Mouse (Mus musculus): ENCODE results near the gene Gsdma2. TPM values are rescaled to one million over a fixed set of nuclear protein-coding genes. Genes with fewer than 3 reads are reported as not detected.
"Not testable (repeated sequence)": the region's sequence is repeated elsewhere in the genome, so short reads cannot be mapped to it uniquely, and the experiment has no call there.

The Gsdma2 gene
- polyA plus RNA-seq, 1 experiment from 2014 or later = not detected

DNA sequence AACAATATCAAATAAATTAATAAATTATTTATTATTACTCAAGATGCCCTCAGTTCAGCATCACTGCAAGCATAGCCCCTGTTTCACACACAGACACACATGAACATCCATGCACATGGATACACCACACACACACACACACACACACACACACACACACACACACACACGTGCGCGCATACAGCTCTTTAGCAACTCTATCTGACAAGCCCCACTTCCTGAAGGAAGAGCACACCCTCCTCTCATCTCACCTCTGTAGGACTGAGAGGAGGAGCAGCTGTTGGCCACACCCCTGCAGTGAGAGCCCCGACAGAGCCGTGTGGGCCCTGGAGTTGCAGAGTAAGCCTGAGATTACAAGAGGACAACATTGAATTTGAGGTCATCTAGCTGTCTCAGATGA lies 6.5 kb upstream of the Gsdma2 start:
- 75% methylated on average over 5 of the region's 5 CpGs for WGBS
- H3K9ac ChIP-seq (ENCODE audit: low read length) = no peak overlapping the region
- H3K36me3 ChIP-seq (ENCODE audit: control insufficient read depth, insufficient read depth, low read length) = no peaks in the 10 kb centered on the region
- H3K4me2 ChIP-seq (ENCODE audit: low read depth, low read length, severe bottlenecking) = no peak overlapping the region
- no peaks in the 10 kb centered on the region for H3K4me1 ChIP-seq (replicated peaks; ENCODE audit: control insufficient read depth, insufficient read depth, low read length)
- DNase-seq (ENCODE audit: low spot score) = no peak
- no peak overlapping the region for H3K4me3 ChIP-seq (ENCODE audit: low read depth, low read length)
- no peak overlapping the region for H3K27ac ChIP-seq (ENCODE audit: low read depth, low read length)
- ATAC-seq (replicated peaks; ENCODE audit: low FRiP score) = no peak
- no peaks in the 10 kb centered on the region; the same call in 1 of the 2 replicates for H3K27me3 ChIP-seq (ENCODE audit: control insufficient read depth, insufficient read depth, low read length)
- H3K9me3 ChIP-seq (ENCODE audit: control insufficient read depth, low read length) = no peaks in the 10 kb centered on the region

DNA sequence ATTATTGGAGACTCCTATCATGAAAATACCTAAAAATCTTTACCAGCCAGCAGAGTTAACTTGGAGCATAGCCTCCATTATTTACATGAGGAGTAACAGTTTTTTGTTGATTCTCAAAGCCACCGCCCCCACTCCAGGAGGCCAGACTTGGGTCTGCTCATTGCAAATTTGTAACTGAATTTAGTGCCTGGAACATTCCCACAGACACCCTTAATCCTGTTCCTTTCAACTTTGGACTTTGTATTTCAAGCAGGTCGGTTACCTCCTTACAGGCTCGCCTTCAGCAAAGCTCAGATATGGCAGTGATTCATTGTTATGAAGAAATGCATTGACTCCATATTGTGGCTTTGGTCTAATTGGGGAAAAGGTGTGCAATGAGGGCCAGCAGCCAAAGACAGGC lies 1.8 kb upstream of the Gsdma2 start:
- no peaks in the 10 kb centered on the region for H3K9me3 ChIP-seq (ENCODE audit: control insufficient read depth, low read length)
- no peaks in the 10 kb centered on the region; the same call in 1 of the 2 replicates for H3K27me3 ChIP-seq (ENCODE audit: control insufficient read depth, insufficient read depth, low read length)
- H3K9ac ChIP-seq (ENCODE audit: low read length) = no peak overlapping the region
- DNase-seq (ENCODE audit: low spot score) = no peak
- WGBS = 87% methylated on average over 3 of the region's 3 CpGs
- H3K4me3 ChIP-seq (ENCODE audit: low read depth, low read length) = no peak overlapping the region
- no peaks in the 10 kb centered on the region for H3K36me3 ChIP-seq (ENCODE audit: control insufficient read depth, insufficient read depth, low read length)
- no peaks in the 10 kb centered on the region for H3K4me1 ChIP-seq (replicated peaks; ENCODE audit: control insufficient read depth, insufficient read depth, low read length)
- no peak overlapping the region for H3K4me2 ChIP-seq (ENCODE audit: low read depth, low read length, severe bottlenecking)
- ATAC-seq (replicated peaks; ENCODE audit: low FRiP score) = no peak
- no peak overlapping the region for H3K27ac ChIP-seq (ENCODE audit: low read depth, low read length)

DNA sequence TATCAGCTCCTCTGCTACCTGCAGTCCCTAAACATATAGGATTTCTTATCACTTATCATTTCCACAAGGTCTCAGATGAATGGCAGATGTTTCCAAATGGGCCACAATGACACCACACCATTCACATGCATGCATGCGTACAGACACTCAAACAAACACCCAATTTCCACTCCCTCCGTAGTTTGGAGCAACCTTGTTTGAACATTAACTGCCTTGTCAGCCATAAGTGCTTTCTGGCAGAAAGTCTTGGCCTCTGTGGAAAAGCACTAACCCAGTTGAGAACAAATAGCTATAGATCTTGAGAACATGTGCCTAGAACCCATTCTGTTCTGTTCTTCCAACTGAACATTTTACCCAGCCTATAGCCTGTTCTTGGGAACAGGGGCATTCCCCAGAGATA lies 613 bp upstream of the Gsdma2 start:
- H3K4me2 ChIP-seq (ENCODE audit: low read depth, low read length, severe bottlenecking) = no peak overlapping the region
- WGBS = 84% methylated on average over 2 of the region's 2 CpGs
- no peaks in the 10 kb centered on the region; the same call in 1 of the 2 replicates for H3K27me3 ChIP-seq (ENCODE audit: control insufficient read depth, insufficient read depth, low read length)
- no peak overlapping the region for H3K4me3 ChIP-seq (ENCODE audit: low read depth, low read length)
- no peak for DNase-seq (ENCODE audit: low spot score)
- ATAC-seq (replicated peaks; ENCODE audit: low FRiP score) = no peak
- no peaks in the 10 kb centered on the region for H3K4me1 ChIP-seq (replicated peaks; ENCODE audit: control insufficient read depth, insufficient read depth, low read length)
- no peak overlapping the region for H3K27ac ChIP-seq (ENCODE audit: low read depth, low read length)
- no peaks in the 10 kb centered on the region for H3K9me3 ChIP-seq (ENCODE audit: control insufficient read depth, low read length)
- no peaks in the 10 kb centered on the region for H3K36me3 ChIP-seq (ENCODE audit: control insufficient read depth, insufficient read depth, low read length)
- H3K9ac ChIP-seq (ENCODE audit: low read length) = no peak overlapping the region

- 17% methylated on average over 7 of the region's 7 CpGs for WGBS
- not testable (repeated sequence) for H3K9me3 ChIP-seq (ENCODE audit: control insufficient read depth, low read length); H3K36me3 ChIP-seq (ENCODE audit: control insufficient read depth, insufficient read depth, low read length); ATAC-seq (replicated peaks; ENCODE audit: low FRiP score); H3K4me2 ChIP-seq (ENCODE audit: low read depth, low read length, severe bottlenecking); H3K9ac ChIP-seq (ENCODE audit: low read length); H3K4me3 ChIP-seq (ENCODE audit: low read depth, low read length); H3K27me3 ChIP-seq (ENCODE audit: control insufficient read depth, insufficient read depth, low read length); H3K4me1 ChIP-seq (replicated peaks; ENCODE audit: control insufficient read depth, insufficient read depth, low read length); H3K27ac ChIP-seq (ENCODE audit: low read depth, low read length)
- peak; percentile 67 for DNase-seq (ENCODE audit: low spot score)
These were observed 8.5 kb downstream of the Gsdma2 start for GRCm38 (mm10) chr11:98655076-98655475.

GRCm38 (mm10) chr11:98660517-98660916 lies 14.0 kb downstream of the Gsdma2 start:
- Histone ChIP-seq H3K36me3 (ENCODE audit: control insufficient read depth, insufficient read depth, low read length) (no peaks in the 10 kb centered on the region), H3K9me3 (ENCODE audit: control insufficient read depth, low read length) (no peaks in the 10 kb centered on the region), H3K4me2 (ENCODE audit: low read depth, low read length, severe bottlenecking) (no peak overlapping the region), H3K4me3 (ENCODE audit: low read depth, low read length) (no peak overlapping the region), H3K4me1 (replicated peaks; ENCODE audit: control insufficient read depth, insufficient read depth, low read length) (no peaks in the 10 kb centered on the region), H3K27ac (ENCODE audit: low read depth, low read length) (no peak overlapping the region), H3K9ac (ENCODE audit: low read length) (no peak overlapping the region), H3K27me3 (ENCODE audit: control insufficient read depth, insufficient read depth, low read length) (no peaks in the 10 kb centered on the region)
- no peak for DNase-seq (ENCODE audit: low spot score)
- WGBS = 13% methylated on average over 6 of the region's 6 CpGs
- no peak for ATAC-seq (replicated peaks; ENCODE audit: low FRiP score)

GRCm38 (mm10) chr11:98664091-98664490 lies 17.5 kb downstream of the Gsdma2 start, which contains the start of gene Gsdma:
TSS of gene Gsdma (plus strand) at chr11:98664351.
- 18% methylated on average over 4 of the region's 4 CpGs for WGBS
- no peaks in the 10 kb centered on the region for H3K36me3 ChIP-seq (ENCODE audit: control insufficient read depth, insufficient read depth, low read length)

DNA sequence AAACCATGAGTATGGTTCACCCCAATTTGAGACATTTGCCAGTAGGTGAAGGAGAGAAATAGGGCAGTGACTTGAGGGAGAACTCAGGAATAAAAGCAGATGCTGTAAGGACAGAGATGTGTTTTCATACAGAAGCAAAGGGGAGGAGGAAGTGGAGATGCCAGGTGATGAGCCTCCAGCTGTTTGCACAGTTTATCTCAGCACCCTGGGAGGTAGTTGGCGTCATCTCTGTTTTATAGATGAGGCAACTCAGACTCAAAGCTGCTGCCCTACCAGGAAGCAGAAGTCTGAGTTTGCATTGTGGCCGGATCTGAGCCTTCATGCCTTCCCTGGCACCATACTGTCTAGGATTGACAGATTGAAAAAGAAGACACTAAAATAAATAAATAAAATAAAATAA lies 22.4 kb downstream of the Gsdma2 start:
- H3K27me3 ChIP-seq (ENCODE audit: control insufficient read depth, insufficient read depth, low read length) = no peaks in the 10 kb centered on the region
- no peak overlapping the region for H3K4me3 ChIP-seq (ENCODE audit: low read depth, low read length)
- no peak overlapping the region for H3K4me2 ChIP-seq (ENCODE audit: low read depth, low read length, severe bottlenecking)
- H3K36me3 ChIP-seq (ENCODE audit: control insufficient read depth, insufficient read depth, low read length) = no peaks in the 10 kb centered on the region
- DNase-seq (ENCODE audit: low spot score) (no peak), ATAC-seq (replicated peaks; ENCODE audit: low FRiP score) (no peak)
- H3K9ac ChIP-seq (ENCODE audit: low read length) = no peak overlapping the region
- H3K4me1 ChIP-seq (replicated peaks; ENCODE audit: control insufficient read depth, insufficient read depth, low read length) = no peaks in the 10 kb centered on the region
- WGBS = 81% methylated on average over 2 of the region's 2 CpGs
- no peak overlapping the region for H3K27ac ChIP-seq (ENCODE audit: low read depth, low read length)
- no peaks in the 10 kb centered on the region for H3K9me3 ChIP-seq (ENCODE audit: control insufficient read depth, low read length)

More at GRCm38 (mm10) chr11:98664091-98664490, 17.5 kb downstream of the Gsdma2 start, which contains the start of gene Gsdma:
- DNase-seq (ENCODE audit: low spot score) (no peak), ATAC-seq (replicated peaks; ENCODE audit: low FRiP score) (no peak)
- Histone ChIP-seq H3K4me3 (ENCODE audit: low read depth, low read length) (no peak within 1 kb of the TSS), H3K9me3 (ENCODE audit: control insufficient read depth, low read length) (no peaks in the 10 kb centered on the region), H3K4me1 (replicated peaks; ENCODE audit: control insufficient read depth, insufficient read depth, low read length) (no peaks in the 10 kb centered on the region), H3K4me2 (ENCODE audit: low read depth, low read length, severe bottlenecking) (no peak within 1 kb of the TSS), H3K9ac (ENCODE audit: low read length) (no peak within 1 kb of the TSS), H3K27ac (ENCODE audit: low read depth, low read length) (no peak within 1 kb of the TSS), H3K27me3 (ENCODE audit: control insufficient read depth, insufficient read depth, low read length) (no peaks in the 10 kb centered on the region)

DNA sequence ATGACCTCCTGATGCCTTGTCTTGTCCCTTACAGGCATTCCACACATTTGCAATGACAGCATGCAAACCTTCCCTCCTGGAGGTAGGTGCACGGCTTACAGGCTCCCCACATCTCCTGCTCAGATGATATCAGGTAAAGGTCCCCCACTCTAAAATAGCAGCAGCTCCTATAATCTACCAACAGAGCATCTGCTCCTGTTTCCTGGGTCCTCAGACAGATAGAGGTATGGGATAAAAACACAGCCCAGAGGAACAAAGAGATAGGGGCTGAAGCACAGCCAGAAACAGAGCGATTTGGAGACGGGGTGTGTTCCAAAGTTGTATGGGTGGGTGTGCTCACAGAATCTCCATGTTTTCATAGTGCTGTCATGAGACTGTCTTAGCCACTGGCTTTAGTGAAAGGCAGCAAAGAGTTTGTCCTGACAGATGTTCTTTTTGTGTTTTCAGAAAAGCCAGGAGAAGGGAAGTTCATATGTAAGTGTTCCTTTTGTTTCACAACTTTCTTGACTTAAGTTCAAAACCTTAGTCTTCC lies 24.8 kb downstream of the Gsdma2 start:
- Histone ChIP-seq H3K27me3 (ENCODE audit: control insufficient read depth, insufficient read depth, low read length) (no peaks in the 10 kb centered on the region), H3K9ac (ENCODE audit: low read length) (no peak overlapping the region), H3K27ac (ENCODE audit: low read depth, low read length) (no peak overlapping the region), H3K4me3 (ENCODE audit: low read depth, low read length) (no peak overlapping the region), H3K9me3 (ENCODE audit: control insufficient read depth, low read length) (no peaks in the 10 kb centered on the region), H3K4me2 (ENCODE audit: low read depth, low read length, severe bottlenecking) (no peak overlapping the region), H3K4me1 (replicated peaks; ENCODE audit: control insufficient read depth, insufficient read depth, low read length) (no peaks in the 10 kb centered on the region), H3K36me3 (ENCODE audit: control insufficient read depth, insufficient read depth, low read length) (no peaks in the 10 kb centered on the region)
- ATAC-seq (replicated peaks; ENCODE audit: low FRiP score) (no peak), DNase-seq (ENCODE audit: low spot score) (peak; percentile 30)
- 79% methylated on average over 3 of the region's 3 CpGs for WGBS

DNA sequence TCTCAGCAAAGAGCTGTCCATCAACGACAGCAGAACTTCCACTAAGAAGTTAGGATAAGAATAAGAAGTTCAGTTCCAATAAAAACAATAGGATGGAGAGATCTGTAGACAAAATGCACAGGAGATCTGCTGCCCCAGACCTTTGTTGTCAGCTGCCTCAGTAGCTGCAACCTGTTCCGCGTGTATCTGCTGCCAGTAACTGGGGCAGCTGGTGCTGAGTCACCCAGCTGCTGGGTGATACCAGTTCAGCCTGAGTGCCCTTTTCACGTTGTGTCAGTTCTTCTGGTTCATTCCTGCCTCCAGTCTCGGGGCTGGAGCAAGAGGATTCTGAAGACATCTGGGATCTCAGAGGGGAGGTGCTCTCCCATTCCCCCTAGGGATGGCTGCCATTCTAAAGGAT lies 25.3 kb downstream of the Gsdma2 start:
- Histone ChIP-seq H3K4me1 (replicated peaks; ENCODE audit: control insufficient read depth, insufficient read depth, low read length) (no peaks in the 10 kb centered on the region), H3K27ac (ENCODE audit: low read depth, low read length) (no peak overlapping the region), H3K9ac (ENCODE audit: low read length) (no peak overlapping the region), H3K27me3 (ENCODE audit: control insufficient read depth, insufficient read depth, low read length) (no peaks in the 10 kb centered on the region), H3K4me2 (ENCODE audit: low read depth, low read length, severe bottlenecking) (no peak overlapping the region), H3K36me3 (ENCODE audit: control insufficient read depth, insufficient read depth, low read length) (no peaks in the 10 kb centered on the region), H3K9me3 (ENCODE audit: control insufficient read depth, low read length) (no peaks in the 10 kb centered on the region), H3K4me3 (ENCODE audit: low read depth, low read length) (no peak overlapping the region)
- WGBS = 70% methylated on average over 5 of the region's 5 CpGs
- peak; percentile 41 for DNase-seq (ENCODE audit: low spot score)
- ATAC-seq (replicated peaks; ENCODE audit: low FRiP score) = no peak
